Mouse (Mus musculus): ENCODE measurements around the gene Zan. TPM values are rescaled to one million over a fixed set of nuclear protein-coding genes. Genes with fewer than 3 reads are reported as not detected.

Gene Zan
- under 1 TPM; 0.02 to 0.03 TPM for total RNA-seq (2021)
- long read RNA-seq, experiment 1: 0 reads
- long read RNA-seq, experiment 2: 0 reads

GRCm38 (mm10) chr5:137476964-137477363, at the start of gene Zan:
TSS of gene Zan (minus strand) at chr5:137477064.
- DNase-seq: no peak
- intact Hi-C loops (cut with DNase I): no loop called here

GRCm38 (mm10) chr5:137526192-137526936, 49.5 kb upstream of the Zan start:
- intact Hi-C loops (cut with DNase I): no loop called here
- no peak for DNase-seq

DNA sequence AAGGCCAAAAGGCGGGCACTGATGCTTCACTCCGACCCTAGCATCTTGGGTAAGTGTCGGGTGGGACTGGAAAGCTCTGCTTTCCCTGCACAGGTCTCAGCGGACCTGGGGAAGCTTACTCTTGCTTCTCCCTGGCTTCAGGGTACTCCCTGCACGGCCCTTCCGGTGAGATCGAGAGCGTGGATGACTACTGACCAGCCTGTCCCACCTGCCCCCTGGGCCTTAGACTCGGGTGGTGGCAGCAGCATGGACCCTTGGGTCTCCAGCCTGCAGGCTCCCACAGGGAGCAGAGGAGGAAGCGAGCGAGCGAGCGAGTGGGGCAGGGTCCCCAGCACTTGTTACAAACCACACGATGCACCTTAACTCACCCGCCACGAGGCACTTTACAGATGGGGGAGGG, 48.6 kb upstream of the Zan start:
- intact Hi-C loops (cut with DNase I): no loop called here
- no peak for DNase-seq

GRCm38 (mm10) chr5:137524671-137525070, 47.8 kb upstream of the Zan start:
- intact Hi-C loops (cut with DNase I): no loop called here
- DNase-seq: no peak

DNA sequence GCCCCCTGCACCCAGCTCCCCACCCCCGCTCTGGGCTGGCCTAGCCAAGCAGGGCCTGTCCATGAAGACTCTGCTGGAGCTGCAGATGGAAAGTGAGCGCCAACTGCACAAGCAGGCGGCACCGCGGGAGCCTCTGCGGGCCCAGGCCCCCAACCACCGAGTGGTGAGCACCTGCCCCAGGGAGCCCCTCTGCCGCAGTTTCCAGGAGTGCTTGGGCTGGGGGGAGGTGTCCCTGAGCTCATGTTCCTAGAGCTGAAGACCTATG, 47.3 kb upstream of the Zan start:
- DNase-seq: no peak
- intact Hi-C loops (cut with DNase I): no loop called here

DNA sequence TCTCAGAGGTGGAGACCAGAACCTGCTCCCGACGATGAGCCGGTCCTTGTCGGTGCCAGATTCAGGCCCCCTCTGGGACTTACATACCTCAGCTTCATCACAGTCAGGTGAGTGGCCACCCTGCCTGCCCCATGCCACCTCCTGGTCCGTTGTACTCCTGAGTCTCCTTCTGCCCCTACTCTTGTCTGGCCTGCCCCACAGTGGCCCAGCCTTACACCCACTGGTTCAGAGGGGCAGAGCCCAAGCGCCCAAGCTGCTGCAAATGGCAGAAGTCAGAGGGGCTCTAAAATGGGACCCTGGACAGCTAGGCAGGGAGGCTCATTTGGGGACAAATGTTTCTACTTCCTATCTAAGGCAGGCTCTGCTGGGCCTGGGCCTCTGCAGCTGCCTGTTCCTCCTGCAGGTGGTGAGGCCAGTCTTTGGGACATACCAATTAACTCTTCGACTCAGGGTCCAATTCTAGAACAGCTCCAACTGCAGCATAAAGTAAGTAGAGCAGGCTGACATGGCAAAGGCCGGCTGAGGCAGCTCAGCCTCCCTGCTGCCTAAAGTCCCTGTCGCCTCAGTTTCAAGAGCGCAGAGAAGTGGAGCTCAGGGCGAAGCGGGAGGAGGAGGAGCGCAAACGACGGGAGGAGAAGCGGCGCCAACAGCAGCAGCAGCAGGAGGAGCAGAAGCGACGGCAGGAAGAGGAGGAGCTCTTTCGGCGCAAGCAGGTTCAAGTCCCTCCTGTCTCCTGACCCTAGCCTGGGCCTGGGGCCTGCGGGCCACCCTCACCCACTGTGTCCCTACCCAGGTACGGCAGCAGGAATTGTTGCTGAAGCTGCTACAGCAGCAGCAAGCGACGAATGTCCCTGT, 46.8 kb upstream of the Zan start:
- DNase-seq: no peak
- intact Hi-C loops (cut with DNase I): no loop called here

GRCm38 (mm10) chr5:137522711-137523110, 45.8 kb upstream of the Zan start:
- intact Hi-C loops (cut with DNase I): no loop called here
- DNase-seq: no peak

GRCm38 (mm10) chr5:137521861-137522260, 45.0 kb upstream of the Zan start:
- intact Hi-C loops (cut with DNase I): no loop called here

GRCm38 (mm10) chr5:137519691-137520550, 43.1 kb upstream of the Zan start:
- intact Hi-C loops (cut with DNase I): no loop called here
- DNase-seq: no peak

More at GRCm38 (mm10) chr5:137521861-137522260, 45.0 kb upstream of the Zan start:
- DNase-seq: no peak

DNA sequence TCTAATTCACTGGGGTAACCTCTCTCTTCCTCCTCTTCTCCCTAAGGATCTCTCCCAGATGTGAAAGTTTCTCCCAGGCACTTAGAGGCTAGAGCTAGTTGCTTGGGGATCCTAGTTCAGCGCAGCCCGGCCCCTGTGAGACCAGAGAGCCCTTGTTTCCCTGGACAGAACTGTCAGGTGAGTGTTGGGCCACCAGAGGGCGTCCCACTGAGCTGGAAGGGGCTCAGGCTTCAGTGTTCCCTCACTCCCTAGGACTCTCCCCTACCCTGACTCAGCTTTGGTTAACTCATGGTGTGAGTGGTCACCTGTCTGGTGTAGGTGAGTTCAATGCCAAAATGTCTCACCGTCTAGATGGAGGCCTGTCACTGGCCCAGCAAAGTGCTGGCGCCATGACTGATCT, 41.6 kb upstream of the Zan start, which contains the start of gene Gigyf1:
Gene Gigyf1, plus strand, starts transcription at position 113 of the 400 bp plus-strand sequence.
- intact Hi-C loops (cut with DNase I): no loop called here
- DNase-seq: no peak

DNA sequence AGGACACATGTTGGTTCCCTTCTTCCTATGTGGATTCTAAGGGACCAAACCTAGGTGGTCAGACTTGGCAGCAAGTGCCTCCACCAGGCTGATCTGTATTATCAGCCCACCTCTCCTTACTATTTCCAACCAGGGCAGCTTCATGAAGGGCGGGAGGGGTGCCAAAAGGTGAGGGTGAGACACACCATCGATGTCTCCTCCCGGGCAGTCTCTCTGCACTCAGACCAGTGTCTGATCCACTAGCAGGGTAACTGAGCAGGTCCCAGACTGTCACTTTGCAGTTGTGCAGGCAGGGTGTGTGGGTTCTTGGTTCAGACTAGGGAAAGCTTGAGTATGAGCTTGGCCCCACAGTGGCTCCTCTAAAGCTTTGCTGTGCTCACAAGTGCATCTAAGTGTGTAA, 37.9 kb upstream of the Zan start:
- intact Hi-C loops (cut with DNase I): no loop called here
- DNase-seq: no peak

DNA sequence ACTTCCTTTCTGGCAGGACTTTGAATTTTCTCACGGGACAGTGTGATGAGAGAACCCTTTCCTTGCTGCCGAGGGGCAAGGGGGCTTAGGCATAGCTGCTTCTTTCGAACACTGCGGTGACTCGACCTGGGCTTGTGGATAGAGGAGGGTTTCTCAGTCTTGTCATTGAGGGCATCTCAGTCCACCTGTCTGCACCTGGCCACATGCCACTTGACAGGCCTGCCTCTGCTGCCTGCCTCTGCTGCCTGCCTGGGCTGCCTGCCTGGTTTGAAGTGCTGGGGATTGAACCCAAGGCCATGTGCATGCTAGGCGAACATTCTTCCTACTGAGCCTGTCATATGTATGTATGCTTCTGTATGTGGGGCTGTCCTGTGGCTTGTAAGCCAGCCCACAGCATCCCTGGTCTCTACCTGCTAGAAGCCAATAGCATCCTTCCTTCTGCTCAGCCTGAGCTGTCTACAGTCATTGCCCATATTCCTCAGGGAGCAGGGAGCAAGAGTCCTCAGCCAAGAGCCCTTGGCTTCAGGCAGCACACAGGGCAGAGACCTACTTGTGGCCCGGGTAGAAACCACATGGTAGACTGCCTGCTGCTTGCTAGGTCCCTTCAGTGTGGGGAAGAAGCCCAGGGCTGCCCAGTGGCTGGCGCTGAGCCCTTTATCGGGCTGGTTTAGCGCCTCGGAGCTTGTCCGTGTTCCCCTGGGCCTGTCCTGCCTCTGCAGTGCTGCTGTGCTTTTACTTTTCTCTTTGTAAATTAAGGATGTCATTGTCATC, 37.3 kb upstream of the Zan start:
- intact Hi-C loops (cut with DNase I): no loop called here
- DNase-seq: peak in 1 of 2 experiments; percentile 13

DNA sequence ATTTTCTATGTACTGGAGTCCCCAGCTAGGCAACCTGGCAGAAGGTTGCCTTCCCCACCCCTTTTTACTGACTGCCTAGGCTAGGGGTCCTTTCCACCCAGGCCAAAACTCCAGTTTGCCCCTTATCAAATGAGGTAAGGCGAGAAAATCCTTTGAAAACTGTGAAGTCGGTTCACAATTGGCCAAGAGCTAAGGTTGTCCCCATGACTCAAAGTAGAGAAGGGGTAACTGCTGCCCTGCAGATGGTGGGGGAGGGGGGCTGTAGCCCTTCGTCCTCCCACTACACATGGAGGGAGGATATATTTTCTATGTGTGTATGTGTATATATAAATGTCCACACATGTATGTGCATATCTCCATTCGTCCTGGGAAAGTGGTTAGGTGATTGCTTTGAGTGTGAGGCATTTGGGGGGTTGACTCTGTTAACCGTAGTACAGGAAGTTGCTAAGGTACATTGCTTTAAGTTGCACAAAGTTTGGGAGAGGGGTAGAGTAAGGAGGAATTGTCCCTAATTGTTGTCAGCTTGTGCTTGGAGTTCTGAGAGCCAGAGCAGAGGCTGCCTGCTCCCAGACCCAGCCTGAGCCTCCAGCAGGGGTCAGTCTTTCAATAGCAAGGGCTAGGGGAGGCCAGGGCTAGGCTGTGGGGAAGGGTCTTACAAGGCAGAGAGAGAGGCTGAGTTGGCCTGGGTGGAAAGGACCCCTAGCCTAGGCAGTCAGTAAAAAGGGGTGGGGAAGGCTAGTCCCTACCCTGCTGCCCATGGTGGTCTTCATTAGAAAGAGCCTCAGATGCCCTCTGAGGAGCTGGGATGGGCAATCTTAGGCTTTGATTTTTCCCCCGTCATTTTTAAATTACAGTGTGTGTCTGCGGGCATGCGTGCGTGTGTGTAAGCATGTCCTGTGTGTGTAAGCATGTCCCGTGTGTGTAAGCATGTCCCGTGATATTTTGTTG, 36.3 kb upstream of the Zan start:
- intact Hi-C loops (cut with DNase I): no loop called here
- no peak for DNase-seq

GRCm38 (mm10) chr5:137511706-137512105, 34.8 kb upstream of the Zan start:
- DNase-seq: no peak
- intact Hi-C loops (cut with DNase I): no loop called here

DNA sequence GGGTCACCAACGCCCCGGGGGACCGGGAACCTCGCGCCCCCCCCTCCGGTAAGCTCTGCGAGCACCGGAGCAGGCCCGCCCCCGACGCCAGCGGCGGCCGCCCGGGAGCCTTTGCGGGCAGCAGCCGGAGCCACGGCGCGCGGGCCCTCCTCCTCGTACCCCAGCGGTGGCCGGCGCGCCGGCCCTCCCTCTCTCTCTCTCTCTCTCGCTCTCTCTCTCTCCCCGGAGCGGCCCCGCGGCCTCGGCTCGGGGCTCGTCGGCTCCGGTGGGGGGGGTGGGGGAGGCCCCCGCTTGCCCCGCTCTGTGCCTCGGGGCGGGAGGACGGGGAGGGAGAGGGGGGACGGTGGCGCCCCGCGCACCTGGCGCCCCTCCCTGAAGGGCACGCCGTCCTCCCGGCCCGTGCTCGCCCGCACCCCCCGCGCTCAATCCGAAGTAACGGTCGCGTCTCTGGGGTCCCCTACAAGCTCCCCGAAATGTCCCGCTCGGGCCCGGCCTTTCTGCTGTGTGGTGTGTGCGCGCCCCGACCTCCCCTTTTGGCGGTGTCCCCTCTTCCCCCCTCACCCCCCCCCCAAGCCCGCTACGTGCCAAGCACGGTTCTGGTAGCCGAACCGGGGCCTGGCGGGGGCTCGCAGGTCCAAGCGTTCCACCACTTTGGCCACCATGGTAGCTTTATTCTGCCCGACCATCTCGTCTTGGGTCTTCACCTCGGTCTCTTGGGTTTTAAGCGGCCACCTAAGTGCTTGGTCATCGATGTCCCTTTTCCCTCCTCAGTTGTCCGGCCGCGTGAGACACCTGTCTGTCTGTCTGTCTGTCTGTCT, 33.9 kb upstream of the Zan start:
- intact Hi-C loops (cut with DNase I): no loop called here
- DNase-seq: no peak

GRCm38 (mm10) chr5:137510014-137510501, 33.2 kb upstream of the Zan start:
- DNase-seq: peak; percentile 70 to 86
- intact Hi-C loops (cut with DNase I): no loop called here

- DNase-seq: no peak
- intact Hi-C loops (cut with DNase I): loop anchor here (5.0 to 10.0 kb wide), 2 partner anchors 192 to 251 kb away; partner anchors contain the start of gene Trip6
Observed at GRCm38 (mm10) chr5:137504041-137504440, 27.2 kb upstream of the Zan start.

DNA sequence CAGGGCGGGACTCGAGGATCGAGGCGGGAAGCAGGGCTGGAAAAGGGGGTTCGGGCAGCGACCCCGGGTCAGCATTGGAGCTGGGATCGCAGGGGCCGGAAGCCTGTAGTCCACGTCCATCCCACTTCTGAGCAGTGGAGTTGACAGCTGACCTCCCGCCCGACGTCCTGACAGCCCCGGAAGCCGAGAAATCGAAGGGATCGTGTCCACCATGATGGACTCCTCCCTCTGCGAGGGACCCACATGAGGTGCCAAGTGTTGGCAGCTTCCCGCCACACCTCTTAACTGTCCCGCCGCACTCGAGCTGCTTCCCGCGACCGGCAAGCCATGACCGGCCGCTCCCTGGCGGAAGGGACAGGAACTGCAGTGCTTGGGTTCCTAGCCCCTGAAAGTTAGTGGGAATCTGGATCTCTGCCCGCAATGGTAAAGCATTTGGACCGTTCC, 25.8 kb upstream of the Zan start:
- DNase-seq: peak in 1 of 2 experiments; percentile 79
- intact Hi-C loops (cut with DNase I): loop anchor here (5.0 to 10.0 kb wide), 2 partner anchors 190 to 252 kb away; partner anchors contain the start of gene Trip6

Measured in gastrocnemius, postnatal 36 days (tissue).